Mouse (Mus musculus): ENCODE data around the gene Ccdc34.

The Ccdc34 gene

GRCm38 (mm10) chr2:109996411-109996810 lies 21.2 kb upstream of the Ccdc34 start:
- no peak for DNase-seq (ENCODE audit: low spot score)

DNA sequence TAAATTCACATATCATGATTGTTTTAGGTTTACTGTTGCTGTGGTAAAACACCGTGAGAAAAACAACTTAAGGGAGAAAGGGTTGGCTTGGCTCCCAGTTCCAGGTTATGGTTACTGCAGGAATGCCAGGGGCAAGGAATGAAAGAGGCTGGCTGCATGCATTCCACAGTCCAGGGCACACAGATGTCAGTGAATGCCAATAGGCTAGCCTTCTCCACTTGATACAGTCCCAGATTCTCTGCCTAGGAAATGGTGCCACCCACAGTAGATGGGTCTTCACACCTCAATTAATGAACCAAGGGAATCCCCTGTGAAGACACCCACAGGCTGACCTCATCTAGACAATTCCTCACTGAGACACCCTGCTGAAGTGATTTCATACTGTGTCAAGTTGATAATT lies 12.9 kb upstream of the Ccdc34 start:
- no peak for DNase-seq (ENCODE audit: low spot score)

DNA sequence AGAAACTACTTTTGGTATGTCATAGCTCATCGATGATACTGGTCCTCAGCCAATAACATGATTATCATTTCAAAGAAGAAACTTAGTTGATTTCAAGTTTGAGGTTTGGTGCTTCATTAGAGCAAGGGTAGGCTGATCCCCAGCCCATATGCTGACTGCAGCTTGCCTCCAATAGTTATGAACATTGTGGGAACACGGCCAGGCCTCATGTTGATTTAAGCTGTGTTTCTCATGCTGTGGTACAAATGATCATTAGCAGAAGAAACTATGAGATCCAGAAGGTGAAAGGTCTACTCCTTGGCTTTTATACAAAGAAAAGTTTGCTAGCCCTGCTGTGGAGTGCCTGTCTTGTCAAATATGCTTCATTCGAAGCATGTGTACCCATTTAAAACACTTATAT lies 12.5 kb upstream of the Ccdc34 start:
- no peak for DNase-seq (ENCODE audit: low spot score)

- no peak for DNase-seq (ENCODE audit: low spot score)
These were observed 11.9 kb upstream of the Ccdc34 start for GRCm38 (mm10) chr2:110005596-110006239.

DNA sequence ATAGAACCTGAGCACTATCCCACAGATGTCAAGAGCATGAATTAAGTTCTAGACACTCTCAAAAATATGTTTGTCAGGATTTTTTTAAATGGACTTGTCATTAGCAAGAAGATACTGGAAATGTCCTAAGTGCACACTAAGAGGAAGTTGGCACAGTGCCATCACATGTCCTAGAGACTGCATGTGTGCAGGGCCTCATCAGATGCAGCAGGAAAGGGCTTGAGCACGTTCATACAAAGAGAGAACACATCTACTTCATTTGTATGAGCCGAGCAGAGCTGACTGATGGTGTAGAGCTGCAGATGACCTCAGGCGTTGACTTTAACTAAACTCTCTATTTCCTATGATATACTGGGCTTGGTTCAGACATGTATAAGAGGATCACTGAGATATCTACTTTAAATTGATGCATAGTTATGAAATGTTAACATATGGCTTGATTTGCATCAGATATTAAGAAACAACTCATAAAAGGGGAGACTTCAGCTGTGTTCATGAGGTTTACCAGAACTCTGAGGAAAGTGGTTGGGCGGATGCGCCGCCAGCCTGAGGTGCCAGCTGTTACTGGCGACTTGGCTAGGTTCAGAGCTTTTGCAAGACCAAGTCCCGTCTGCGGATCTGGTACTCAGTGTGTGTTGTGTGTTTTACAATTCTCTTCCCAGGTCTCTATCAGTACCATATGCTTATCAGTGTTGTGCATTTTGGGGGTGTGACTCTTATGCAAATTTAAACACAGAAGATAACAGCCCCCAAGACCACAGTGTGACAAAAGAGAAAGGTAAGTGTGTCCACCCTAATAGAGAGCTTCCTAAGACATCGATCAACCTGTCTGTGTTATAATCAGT lies 10.0 kb upstream of the Ccdc34 start:
- no peak for DNase-seq (ENCODE audit: low spot score)

DNA sequence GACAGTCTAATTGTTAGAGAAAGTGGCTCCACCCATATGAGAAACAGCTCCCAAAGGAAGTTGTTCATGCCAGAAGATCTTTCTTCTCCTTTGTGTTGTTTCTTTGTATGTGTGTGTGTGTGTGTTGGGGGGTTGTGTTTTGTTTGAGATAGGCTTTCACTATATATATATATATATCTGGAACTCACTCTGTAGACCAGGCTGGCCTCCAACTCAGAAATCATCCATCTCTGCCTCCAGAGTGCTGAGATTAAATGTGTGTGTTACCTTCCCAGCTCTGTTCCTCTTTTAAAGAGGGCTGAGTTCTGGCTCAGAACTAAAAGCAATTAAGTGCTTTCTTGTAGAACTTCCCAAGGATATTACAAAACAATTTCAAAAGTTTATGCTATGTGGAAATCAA lies 8.2 kb upstream of the Ccdc34 start:
- no peak for DNase-seq (ENCODE audit: low spot score)

DNA sequence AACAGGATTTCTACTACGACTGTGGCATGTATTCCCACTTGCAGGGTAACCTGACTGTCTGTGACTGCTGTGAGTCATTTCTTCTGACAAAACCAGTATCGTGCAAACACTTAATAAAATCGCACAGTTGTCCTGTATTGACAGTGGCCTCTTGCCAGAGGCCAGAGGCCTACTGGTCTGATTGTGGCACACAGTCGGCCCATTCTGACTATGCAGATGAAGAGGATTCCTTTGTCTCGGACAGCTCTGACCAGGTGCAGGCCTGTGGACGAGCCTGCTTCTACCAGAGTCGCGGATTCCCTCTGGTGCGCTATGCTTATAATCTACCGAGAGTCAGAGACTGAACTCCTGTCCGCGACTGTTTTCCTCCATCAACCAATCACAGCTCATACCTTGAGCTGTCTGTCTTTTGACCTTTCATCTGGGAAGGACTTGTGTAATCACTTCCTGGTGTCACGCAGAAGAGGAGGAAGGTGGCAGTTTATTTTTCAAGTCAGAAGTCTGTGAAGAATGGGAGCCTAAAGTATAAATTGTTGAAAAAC lies 5.4 kb upstream of the Ccdc34 start:
- no peak for DNase-seq (ENCODE audit: low spot score)

DNA sequence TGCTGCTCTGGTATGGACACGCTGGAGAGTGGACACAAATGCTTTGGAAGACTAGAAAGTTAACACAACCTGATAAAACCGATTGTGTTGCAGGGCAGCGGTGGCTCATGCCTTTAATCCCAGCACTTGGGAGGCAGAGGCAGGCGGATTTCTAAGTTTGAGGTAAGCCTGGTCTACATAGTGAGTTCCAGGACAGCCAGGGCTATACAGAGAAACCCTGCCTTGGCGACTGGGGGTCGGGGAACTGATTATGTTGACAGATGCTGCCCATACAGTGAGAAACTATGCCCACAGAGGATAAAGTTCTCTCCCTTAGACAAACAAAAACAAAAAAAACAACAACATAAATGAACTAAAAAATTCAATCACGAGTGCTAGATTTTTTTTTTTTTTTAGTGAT lies 530 bp upstream of the Ccdc34 start:
- no peak for DNase-seq (ENCODE audit: low spot score)

DNA sequence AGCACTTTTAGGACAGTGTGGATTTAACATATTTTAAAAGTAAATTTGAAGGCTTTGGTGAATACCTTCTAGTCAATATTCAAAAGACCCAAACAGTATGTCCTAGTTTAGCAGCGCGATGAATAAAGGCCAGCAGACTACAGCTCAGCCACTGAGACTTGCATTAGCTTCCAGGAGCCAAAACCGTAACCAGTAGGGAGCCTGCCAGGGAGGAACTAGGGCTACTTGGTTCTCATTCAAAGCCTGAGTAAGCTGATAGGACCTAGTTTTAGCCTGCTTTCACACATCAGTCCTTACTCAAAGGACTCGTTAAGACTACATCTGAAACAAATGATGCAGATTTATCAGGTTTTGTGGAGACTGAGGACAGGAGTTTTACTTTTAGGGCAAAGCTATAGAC lies 2.0 kb downstream of the Ccdc34 start:
- no peak for DNase-seq (ENCODE audit: low spot score)

- no peak for DNase-seq (ENCODE audit: low spot score)
These were observed 2.8 kb downstream of the Ccdc34 start for GRCm38 (mm10) chr2:110020430-110020829.

DNA sequence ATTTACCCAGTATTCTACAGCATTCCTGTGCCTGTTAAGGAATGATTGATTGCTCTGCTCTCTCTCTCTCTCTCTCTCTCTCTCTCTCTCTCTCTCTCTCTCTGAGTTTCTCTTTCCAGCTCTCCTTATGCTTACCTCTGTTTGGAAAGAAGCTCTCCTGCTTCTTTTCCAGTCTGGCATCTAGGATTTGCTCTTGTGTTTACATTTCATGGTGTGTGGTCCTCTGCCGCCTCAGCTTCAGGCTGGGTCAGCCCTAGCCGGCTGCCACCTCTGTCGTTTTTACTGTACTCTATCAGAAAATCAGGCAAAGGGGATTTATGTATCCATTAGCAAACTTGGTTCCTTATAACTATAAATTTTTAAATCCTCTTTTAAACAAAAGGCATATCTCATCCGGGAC lies 18.6 kb downstream of the Ccdc34 start:
- DNase-seq (ENCODE audit: low spot score): no peak

DNA sequence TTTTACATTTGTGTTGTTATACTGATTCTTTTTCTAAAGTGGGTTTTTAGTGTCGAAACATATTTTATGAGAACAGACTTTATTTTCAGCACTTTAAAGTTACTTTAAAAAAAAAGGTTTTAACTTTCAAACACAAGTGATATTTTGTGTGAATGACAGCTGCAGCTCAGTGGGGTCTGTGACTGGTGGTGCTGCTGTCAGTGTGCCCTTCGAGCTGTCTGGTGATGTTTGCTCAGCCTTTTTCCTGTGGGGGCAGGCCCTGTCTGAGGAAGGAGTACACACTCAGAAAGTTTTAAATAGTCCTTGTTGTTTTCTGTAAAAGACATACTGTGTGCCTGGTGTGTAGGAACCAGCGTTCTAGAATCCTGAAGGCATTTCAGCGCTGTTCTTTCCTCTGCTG lies 19.0 kb downstream of the Ccdc34 start:
- DNase-seq (ENCODE audit: low spot score): no peak

DNA sequence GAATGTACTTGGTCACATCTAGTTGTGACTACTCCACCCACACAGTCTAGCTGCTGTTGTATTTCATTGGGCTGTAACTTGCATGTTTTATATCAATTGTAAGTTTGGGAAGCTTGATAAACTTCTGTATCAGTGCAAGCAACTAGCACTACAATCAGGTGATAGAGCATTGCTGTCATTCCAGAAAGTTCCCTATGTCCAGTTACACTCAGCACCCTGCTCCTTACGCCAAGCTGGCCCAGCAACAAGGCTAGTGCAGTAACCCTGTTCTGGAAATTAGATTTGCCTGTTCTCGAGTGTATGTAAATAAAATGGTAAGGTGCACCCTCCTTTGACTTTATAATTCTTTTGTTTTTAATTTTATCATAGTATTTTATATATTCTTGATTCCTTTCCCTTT lies 19.6 kb downstream of the Ccdc34 start:
- DNase-seq (ENCODE audit: low spot score): no peak

GRCm38 (mm10) chr2:110038341-110038740 lies 20.7 kb downstream of the Ccdc34 start:
- no peak for DNase-seq (ENCODE audit: low spot score)

- DNase-seq (ENCODE audit: low spot score): no peak
These were observed 25.5 kb downstream of the Ccdc34 start for GRCm38 (mm10) chr2:110042861-110043760.

GRCm38 (mm10) chr2:110058424-110058823 lies 40.8 kb downstream of the Ccdc34 start:
- DNase-seq (ENCODE audit: low spot score): no peak

- DNase-seq (ENCODE audit: low spot score): no peak
These were observed 45.5 kb downstream of the Ccdc34 start for GRCm38 (mm10) chr2:110063131-110063530.

DNA sequence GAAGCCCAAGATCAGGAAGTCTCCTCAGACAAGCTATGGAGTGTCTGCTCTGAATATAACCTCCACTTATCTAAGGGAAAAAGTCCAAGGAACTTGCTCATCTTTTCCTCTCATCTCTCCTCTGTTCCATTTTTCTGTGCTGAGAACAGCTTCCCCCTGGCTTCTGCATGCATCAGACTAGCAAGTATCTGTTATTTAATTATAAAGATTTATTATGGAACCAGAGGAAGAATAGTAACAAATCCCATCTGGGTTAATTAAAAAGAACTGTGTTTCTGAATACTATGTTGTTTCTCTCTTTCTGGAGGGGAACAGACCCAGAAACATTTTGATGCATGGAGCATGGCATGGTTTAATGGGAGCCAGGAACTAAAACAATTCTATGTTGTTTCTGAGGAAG lies 51.3 kb downstream of the Ccdc34 start:
- DNase-seq (ENCODE audit: low spot score): no peak

GRCm38 (mm10) chr2:110073023-110073422 lies 55.4 kb downstream of the Ccdc34 start:
- DNase-seq (ENCODE audit: low spot score): no peak

DNA sequence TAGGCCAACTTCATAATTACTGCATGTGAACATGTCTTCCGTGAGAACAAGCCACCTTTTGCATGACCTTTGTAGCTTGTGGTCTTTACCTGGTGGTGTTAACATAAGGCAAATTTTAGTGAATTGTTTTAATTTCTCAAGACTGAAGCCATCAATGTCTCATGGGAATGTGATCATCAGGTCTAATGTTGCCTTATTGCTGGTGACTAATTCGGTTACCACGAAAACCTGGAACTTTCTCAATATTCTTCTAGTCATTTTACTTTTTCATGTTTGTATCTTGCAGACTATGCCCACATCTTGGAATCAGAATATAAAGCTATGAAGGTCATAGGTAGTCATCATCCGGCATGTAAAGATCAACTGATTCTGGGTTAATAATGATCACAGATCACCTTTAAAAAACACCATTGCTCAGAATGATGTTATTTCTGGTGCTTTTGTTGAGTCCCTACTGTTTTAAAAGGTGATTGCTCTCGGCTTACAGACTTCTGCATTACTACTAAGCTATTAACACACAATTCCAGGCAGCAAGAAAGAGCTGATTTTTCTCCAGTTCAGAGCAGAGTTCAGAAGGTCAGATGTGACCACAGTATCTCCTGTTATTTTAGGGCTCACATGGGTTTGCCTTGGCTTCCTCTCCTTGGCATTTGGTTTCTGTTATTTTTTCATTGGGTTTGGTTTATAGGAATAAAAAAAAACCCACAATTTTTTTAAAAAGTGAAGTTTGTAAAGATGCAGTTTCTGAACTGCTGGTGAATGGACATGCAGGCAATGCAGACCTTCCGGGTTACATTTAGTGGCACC lies 57.2 kb downstream of the Ccdc34 start:
- no peak for DNase-seq (ENCODE audit: low spot score)

DNA sequence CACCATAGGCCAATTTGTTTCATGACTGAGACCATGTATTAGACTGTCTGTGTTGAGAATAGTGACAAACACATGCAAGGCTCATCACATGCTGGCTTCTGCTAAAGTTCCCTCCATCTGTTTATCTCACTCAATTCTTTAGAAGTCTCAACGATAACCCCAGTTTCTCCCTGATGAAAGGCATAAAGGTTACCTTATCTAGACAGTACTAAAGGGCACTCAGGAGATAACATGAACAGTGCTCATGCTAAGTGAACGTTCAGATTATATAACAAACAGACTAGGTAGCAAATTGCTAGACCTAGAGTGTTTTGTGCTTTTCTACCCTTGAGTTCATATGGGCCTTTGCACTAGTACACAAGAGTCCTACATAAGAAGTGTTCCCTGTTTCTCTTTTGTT lies 59.6 kb downstream of the Ccdc34 start:
- no peak for DNase-seq (ENCODE audit: low spot score)

GRCm38 (mm10) chr2:110077655-110078054 lies 60.0 kb downstream of the Ccdc34 start:
- DNase-seq (ENCODE audit: low spot score): no peak
